Comparison of ENCODE assay signal across 8 mouse cellular contexts in genomic region chr1:42851398-42851767, GRCm38 (mm10). TPM values are rescaled to one million over a fixed set of nuclear protein-coding genes. Genes with fewer than 3 reads are reported as not detected.
A peak's percentile ranks its signal among the peaks of the same experiment; 100 is the strongest.
DNase-seq lines count a peak whose midpoint lies in the region; ATAC-seq lines count a peak whose summit lies in the region.

No protein-coding gene starts in this region.

- H3K4me1 ChIP-seq in heart, embryonic 15.5 days (replicated peaks), result peaks cover 10% of the 10 kb centered on the region
- peaks cover 12% of the 10 kb centered on the region for H3K4me1 ChIP-seq in forebrain, embryonic 15.5 days
- peaks cover 7% of the 10 kb centered on the region for H3K4me1 ChIP-seq in liver, embryonic 16.5 days (ENCODE audit: control insufficient read depth, low read depth, low read length)

- no peak for DNase-seq in heart, adult 8-10 months (ENCODE audit: low spot score)
- peak; percentile 71 for DNase-seq in NIH3T3 (ENCODE audit: low read depth)
- DNase-seq in MN1 (ENCODE audit: low spot score), result no peak
- DNase-seq in thymus, postnatal 10 days (ENCODE audit: low spot score in 2 of 2), result no peak
- DNase-seq in embryo, embryonic 11 days, result no peak

- H3K4me2 ChIP-seq in heart, embryonic 15.5 days, result peak overlapping the region; percentile 67
- peak overlapping the region; percentile 48 for H3K4me2 ChIP-seq in forebrain, embryonic 15.5 days (replicated peaks)
- peak overlapping the region; percentile 75 for H3K4me2 ChIP-seq in liver, embryonic 16.5 days (ENCODE audit: low read depth, low read length)

- peak; percentile 56 for ATAC-seq in heart, embryonic 15.5 days (replicated peaks; ENCODE audit: insufficient number of reproducible peaks, insufficient read depth, low FRiP score, low read depth)
- no peak; the same call in none of the 2 replicates for ATAC-seq in forebrain, embryonic 15.5 days (replicated peaks)
- peak; percentile 73 for ATAC-seq in liver, embryonic 16.5 days (ENCODE audit: low read depth)

- H3K36me3 ChIP-seq in heart, embryonic 15.5 days, result no peaks in the 10 kb centered on the region
- H3K36me3 ChIP-seq in forebrain, embryonic 15.5 days, result no peaks in the 10 kb centered on the region
- no peaks in the 10 kb centered on the region for H3K36me3 ChIP-seq in liver, embryonic 16.5 days (ENCODE audit: control insufficient read depth, insufficient read depth)

- WGBS in heart, embryonic 15.5 days, result under 1% methylated on average over 21 of the region's 21 CpGs
- WGBS in forebrain, embryonic 15.5 days, result under 1% methylated on average over 21 of the region's 21 CpGs
- WGBS in liver, embryonic 16.5 days (ENCODE audit: insufficient replicate concordance), result 0% methylated on average over 21 of the region's 21 CpGs

- peak overlapping the region; percentile 78 for H3K4me3 ChIP-seq in heart, embryonic 15.5 days
- H3K4me3 ChIP-seq in forebrain, embryonic 15.5 days, result peak overlapping the region; percentile 67
- H3K4me3 ChIP-seq in liver, embryonic 16.5 days (ENCODE audit: low read depth, low read length), result peak overlapping the region; percentile 96

- peak overlapping the region; percentile 65 for H3K27ac ChIP-seq in heart, embryonic 15.5 days
- peak overlapping the region; percentile 24; the same call in 1 of the 2 replicates for H3K27ac ChIP-seq in forebrain, embryonic 15.5 days (replicated peaks)
- H3K27ac ChIP-seq in liver, embryonic 16.5 days (ENCODE audit: low read length), result peak overlapping the region; percentile 55

- peak overlapping the region; percentile 75 for H3K9ac ChIP-seq in heart, embryonic 15.5 days
- H3K9ac ChIP-seq in forebrain, embryonic 15.5 days (replicated peaks), result peak overlapping the region; percentile 71
- H3K9ac ChIP-seq in liver, embryonic 16.5 days (ENCODE audit: low read depth, low read length), result peak overlapping the region; percentile 83

- H3K9me3 ChIP-seq in heart, embryonic 15.5 days (replicated peaks), result no peaks in the 10 kb centered on the region
- no peaks in the 10 kb centered on the region for H3K9me3 ChIP-seq in forebrain, embryonic 15.5 days
- no peaks in the 10 kb centered on the region for H3K9me3 ChIP-seq in liver, embryonic 16.5 days (replicated peaks; ENCODE audit: control insufficient read depth, low read length)

- H3K27me3 ChIP-seq in heart, embryonic 15.5 days, result no peaks in the 10 kb centered on the region
- H3K27me3 ChIP-seq in forebrain, embryonic 15.5 days, result 0 out of 2 replicates have a peak, but pooled peaks cover 2% of the 10 kb centered on the region
- no peaks in the 10 kb centered on the region for H3K27me3 ChIP-seq in liver, embryonic 16.5 days (ENCODE audit: control insufficient read depth, insufficient read depth, low read depth, low read length)

RNA-seq across cellular contexts. Expression of gene Mrps9, which starts 0.3 kb away (rescaled TPM):
- 59.6 and 62.0 TPM in 2 replicates for polyA plus RNA-seq in heart, embryonic 15.5 days (2015; fragmentation: Nextera tagmentation; extraction: Ambion mirVana)
- 100 to 1,000 TPM in 3 of 4 experiments, 10 to 100 TPM in 1; 98.7 to 111 (median 104) TPM for total RNA-seq in heart, adult 8-10 months (2022)
- polyA plus RNA-seq in forebrain, embryonic 15.5 days (2015; fragmentation: Nextera tagmentation; extraction: Ambion mirVana), result 36.0 and 38.1 TPM in 2 replicates
- polyA plus RNA-seq in liver, embryonic 16.5 days (2015; fragmentation: Nextera tagmentation; extraction: Ambion mirVana), result 20.1 and 22.1 TPM in 2 replicates
